Mouse (Mus musculus) right cerebral cortex, postnatal 4 days (tissue): Measurements from ENCODE around the gene Klf16.

Experiments
- DNase-seq: peaks from one replicate; pipeline ENCODE4 v3.0.0-alpha.2; 2022

Klf16 gene

GRCm38 (mm10) chr10:80538180-80538579 lies 38.9 kb downstream of the Klf16 start:
- no peak for DNase-seq

GRCm38 (mm10) chr10:80535711-80536110 lies 41.4 kb downstream of the Klf16 start:
- DNase-seq = no peak

- DNase-seq = no peak
These were observed 42.0 kb downstream of the Klf16 start for GRCm38 (mm10) chr10:80535071-80535470.

GRCm38 (mm10) chr10:80533704-80534103 lies 43.4 kb downstream of the Klf16 start:
- no peak for DNase-seq

GRCm38 (mm10) chr10:80532783-80533182 lies 44.3 kb downstream of the Klf16 start:
- DNase-seq = no peak

- no peak for DNase-seq
These were observed 50.9 kb downstream of the Klf16 start for GRCm38 (mm10) chr10:80526172-80526571.

GRCm38 (mm10) chr10:80523299-80523698 lies 53.8 kb downstream of the Klf16 start:
- DNase-seq = no peak

GRCm38 (mm10) chr10:80519287-80519686 lies 57.8 kb downstream of the Klf16 start:
- no peak for DNase-seq
